ENCODE assay signal across 8 mouse cellular contexts in genomic region chr2:118677817-118678216, GRCm38 (mm10). TPM values are rescaled to one million over a fixed set of nuclear protein-coding genes. Genes with fewer than 3 reads are reported as not detected.
A peak's percentile ranks its signal among the peaks of the same experiment; 100 is the strongest.
DNase-seq lines count a peak whose midpoint lies in the region; ATAC-seq and TF ChIP-seq lines count a peak whose summit lies in the region.

No protein-coding gene starts in this region.

- peaks cover 73% of the 10 kb centered on the region for H3K27me3 ChIP-seq in embryonic facial prominence, embryonic 13.5 days
- peaks cover 85% of the 10 kb centered on the region for H3K27me3 ChIP-seq in limb, embryonic 13.5 days
- peaks cover 70% of the 10 kb centered on the region for H3K27me3 ChIP-seq in neural tube, embryonic 12.5 days (replicated peaks)

- H3K4me2 ChIP-seq in embryonic facial prominence, embryonic 13.5 days = peak overlapping the region; percentile 95
- H3K4me2 ChIP-seq in limb, embryonic 13.5 days (replicated peaks) = peak overlapping the region; percentile 97
- H3K4me2 ChIP-seq in neural tube, embryonic 12.5 days (replicated peaks) = peak overlapping the region; percentile 89

- 15% methylated on average over 4 of the region's 4 CpGs for WGBS in embryonic facial prominence, embryonic 13.5 days
- 10% methylated on average over 4 of the region's 4 CpGs for WGBS in limb, embryonic 13.5 days
- WGBS in neural tube, embryonic 12.5 days = 12% methylated on average over 4 of the region's 4 CpGs

- H3K4me1 ChIP-seq in embryonic facial prominence, embryonic 13.5 days = peaks cover 23% of the 10 kb centered on the region
- H3K4me1 ChIP-seq in limb, embryonic 13.5 days = peaks cover 13% of the 10 kb centered on the region
- peaks cover 12% of the 10 kb centered on the region for H3K4me1 ChIP-seq in neural tube, embryonic 12.5 days

- H3K9ac ChIP-seq in embryonic facial prominence, embryonic 13.5 days = peak overlapping the region; percentile 66; the same call in 1 of the 2 replicates
- H3K9ac ChIP-seq in limb, embryonic 13.5 days = peak overlapping the region; percentile 70
- peak overlapping the region; percentile 58 for H3K9ac ChIP-seq in neural tube, embryonic 12.5 days

- H3K4me3 ChIP-seq in layer of hippocampus, adult 2 months = peak overlapping the region; percentile 67
- H3K4me3 ChIP-seq in embryonic facial prominence, embryonic 13.5 days = peak overlapping the region; percentile 56
- H3K4me3 ChIP-seq in limb, embryonic 13.5 days = peak overlapping the region; percentile 58
- peak overlapping the region; percentile 42 for H3K4me3 ChIP-seq in neural tube, embryonic 12.5 days

- no peak for ATAC-seq in embryonic facial prominence, embryonic 13.5 days (ENCODE audit: insufficient number of reproducible peaks, insufficient read depth, low FRiP score, low TSS enrichment, low read depth)
- no peak for ATAC-seq in limb, embryonic 13.5 days (ENCODE audit: low FRiP score, low read depth)
- no peak for ATAC-seq in neural tube, embryonic 12.5 days (ENCODE audit: low FRiP score, low read depth)

- no peaks in the 10 kb centered on the region for H3K36me3 ChIP-seq in embryonic facial prominence, embryonic 13.5 days
- no peaks in the 10 kb centered on the region for H3K36me3 ChIP-seq in limb, embryonic 13.5 days
- no peaks in the 10 kb centered on the region for H3K36me3 ChIP-seq in neural tube, embryonic 12.5 days

- H3K9me3 ChIP-seq in embryonic facial prominence, embryonic 13.5 days = no peaks in the 10 kb centered on the region
- no peaks in the 10 kb centered on the region for H3K9me3 ChIP-seq in limb, embryonic 13.5 days
- H3K9me3 ChIP-seq in neural tube, embryonic 12.5 days = no peaks in the 10 kb centered on the region

- no peak overlapping the region for H3K27ac ChIP-seq in layer of hippocampus, adult 2 months
- H3K27ac ChIP-seq in embryonic facial prominence, embryonic 13.5 days = no peak overlapping the region
- H3K27ac ChIP-seq in limb, embryonic 13.5 days = no peak overlapping the region
- H3K27ac ChIP-seq in neural tube, embryonic 12.5 days = no peak overlapping the region

- DNase-seq in layer of hippocampus, adult 2 months (ENCODE audit: low spot score in 2 of 2) = no peak
- no peak for DNase-seq in layer of hippocampus, adult 9-11 months
- DNase-seq in natural killer cell, adult 2 months (ENCODE audit: low spot score in 2 of 2) = no peak
- no peak for DNase-seq in frontal cortex, adult 2 months (ENCODE audit: extremely low spot score in 1 of 2, low spot score in 1 of 2)
- DNase-seq in right cerebral cortex, adult 2 months (ENCODE audit: low spot score in 2 of 2) = no peak

- no peak for TF ChIP-seq CTCF in layer of hippocampus, adult 2 months (conservative IDR thresholded peaks at IDR 0.05)

RNA-seq across cellular contexts. Expression of gene Pak6, which starts 14.7 kb away (rescaled TPM):
- total RNA-seq in layer of hippocampus, adult 2 months (2021) = 10 to 100 TPM; 57.5 to 65.7 TPM
- polyA plus RNA-seq in embryonic facial prominence, embryonic 13.5 days (2015; fragmentation: Nextera tagmentation; extraction: Ambion mirVana) = 2.2 and 2.7 TPM in 2 replicates
- polyA plus RNA-seq in limb, embryonic 13.5 days (2015; fragmentation: Nextera tagmentation; extraction: Ambion mirVana) = 1.8 and 3.3 TPM in 2 replicates
- 4.7 and 5.7 TPM in 2 replicates for polyA plus RNA-seq in neural tube, embryonic 12.5 days (2016; fragmentation: Nextera tagmentation; extraction: Ambion mirVana)
- polyA plus RNA-seq in frontal cortex, adult 2 months (2012; rRNA removed) = 58.0 and 60.0 TPM in 2 replicates

RNA-seq across cellular contexts. Expression of gene Ankrd63, which starts 25.9 kb away (rescaled TPM):
- 10 to 100 TPM; 14.8 to 15.5 TPM for total RNA-seq in layer of hippocampus, adult 2 months (2021)
- 0.07 TPM in 1 of 2 replicates, not detected in the other for polyA plus RNA-seq in embryonic facial prominence, embryonic 13.5 days (2015; fragmentation: Nextera tagmentation; extraction: Ambion mirVana)
- 0.05 TPM in 1 of 2 replicates, not detected in the other for polyA plus RNA-seq in limb, embryonic 13.5 days (2015; fragmentation: Nextera tagmentation; extraction: Ambion mirVana)
- not detected in 2 replicates for polyA plus RNA-seq in neural tube, embryonic 12.5 days (2016; fragmentation: Nextera tagmentation; extraction: Ambion mirVana)
- 24.2 and 24.3 TPM in 2 replicates for polyA plus RNA-seq in frontal cortex, adult 2 months (2012; rRNA removed)

RNA-seq across cellular contexts. Expression of gene Plcb2, which starts 50.4 kb away (rescaled TPM):
- total RNA-seq in layer of hippocampus, adult 2 months (2021) = 1 to 10 TPM; 2.3 to 2.6 TPM
- 0.47 and 0.55 TPM in 2 replicates for polyA plus RNA-seq in embryonic facial prominence, embryonic 13.5 days (2015; fragmentation: Nextera tagmentation; extraction: Ambion mirVana)
- polyA plus RNA-seq in limb, embryonic 13.5 days (2015; fragmentation: Nextera tagmentation; extraction: Ambion mirVana) = 0.28 and 0.46 TPM in 2 replicates
- polyA plus RNA-seq in neural tube, embryonic 12.5 days (2016; fragmentation: Nextera tagmentation; extraction: Ambion mirVana) = 0.41 and 1.1 TPM in 2 replicates
- 3.1 and 3.5 TPM in 2 replicates for polyA plus RNA-seq in frontal cortex, adult 2 months (2012; rRNA removed)

Comparison
In these comparisons a context has a peak if more than half of its experiments do, and no peak if none do; other contexts are left out.
1. RNA of gene Ankrd63, which starts 25.9 kb away (polyA plus RNA-seq): 24.2 to 24.3 TPM in frontal cortex, adult 2 months; 0.07 TPM in embryonic facial prominence, embryonic 13.5 days, 0.05 TPM in limb, embryonic 13.5 days and not detected in neural tube, embryonic 12.5 days; every median in the first group is over 10 times any median in the second.
2. Peak in every context shown above with its lines, with median percentiles within 50 percentile points of each other: H3K4me3 ChIP-seq, H3K4me2 ChIP-seq and H3K9ac ChIP-seq.